Comparison of ENCODE assay signal across 11 mouse cellular contexts in genomic region chr7:34718651-34719050, GRCm38 (mm10).
A peak's percentile ranks its signal among the peaks of the same experiment; 100 is the strongest.
DNase-seq lines count a peak whose midpoint lies in the region; ATAC-seq lines count a peak whose summit lies in the region.
"Had no signal": no experiment of that assay in that cellular context is flagged by ENCODE, and none has a peak within 500 bp of the region (broad histone marks: within the 10 kb centered on the region; RNA-seq: fewer than 3 reads in every experiment).

No protein-coding gene starts in this region.

- H3K4me3 ChIP-seq in heart, embryonic 12.5 days, result no peak overlapping the region
- no peak overlapping the region for H3K4me3 ChIP-seq in forebrain, embryonic 14.5 days (ENCODE audit: low read depth, low read length)
- H3K4me3 ChIP-seq: hindbrain, embryonic 15.5 days had no signal

- H3K4me2 ChIP-seq in heart, embryonic 12.5 days, result no peak overlapping the region
- H3K4me2 ChIP-seq in forebrain, embryonic 14.5 days (ENCODE audit: low read length), result no peak overlapping the region
- H3K4me2 ChIP-seq: hindbrain, embryonic 15.5 days had no signal

- DNase-seq in heart, adult 11 months, result peak; percentile 96
- DNase-seq in 3T3-L1 (ENCODE audit: low read depth, low spot score), result peak; percentile 12
- peak; percentile 51 for DNase-seq in forebrain, embryonic 14.5 days (ENCODE audit: low spot score)
- DNase-seq in heart, postnatal 36 days, result peak; percentile 43 to 45
- DNase-seq in right cerebral cortex, postnatal 36 days (ENCODE audit: low spot score in 2 of 2), result no peak
- DNase-seq in frontal cortex, postnatal 10 days (ENCODE audit: low spot score in 2 of 2), result no peak
- no peak for DNase-seq in cerebellum, postnatal 4 days (ENCODE audit: low spot score in 2 of 2)
- DNase-seq: cerebellum, adult 9-11 months; liver had no signal

- 45% methylated on average over 9 of the region's 9 CpGs for WGBS in heart, embryonic 12.5 days
- WGBS in forebrain, embryonic 14.5 days, result 69% methylated on average over 9 of the region's 9 CpGs

- peaks cover 30% of the 10 kb centered on the region for H3K4me1 ChIP-seq in heart, embryonic 12.5 days (replicated peaks)
- peaks cover 14% of the 10 kb centered on the region for H3K4me1 ChIP-seq in forebrain, embryonic 14.5 days (ENCODE audit: control insufficient read depth, insufficient read depth, low read length)

- H3K9me3 ChIP-seq in heart, embryonic 12.5 days (replicated peaks), result no peaks in the 10 kb centered on the region
- no peaks in the 10 kb centered on the region for H3K9me3 ChIP-seq in forebrain, embryonic 14.5 days (replicated peaks; ENCODE audit: control insufficient read depth, low read length)
- H3K9me3 ChIP-seq: hindbrain, embryonic 15.5 days had no signal

- no peak for ATAC-seq in heart, embryonic 12.5 days (ENCODE audit: insufficient number of reproducible peaks, low FRiP score)
- ATAC-seq in forebrain, embryonic 14.5 days, result no peak

- no peak overlapping the region for H3K9ac ChIP-seq in heart, embryonic 12.5 days
- H3K9ac ChIP-seq in forebrain, embryonic 14.5 days (ENCODE audit: low read length), result no peak overlapping the region
- H3K9ac ChIP-seq: hindbrain, embryonic 15.5 days had no signal

- H3K27me3 ChIP-seq in heart, embryonic 12.5 days (replicated peaks), result peaks cover 18% of the 10 kb centered on the region
- no peaks in the 10 kb centered on the region for H3K27me3 ChIP-seq in forebrain, embryonic 14.5 days (replicated peaks; ENCODE audit: control insufficient read depth, insufficient read depth, low read length)
- H3K27me3 ChIP-seq: hindbrain, embryonic 15.5 days had no signal

- intact Hi-C loops in heart, postnatal 36 days (cut with DNase I), result loop anchor here (1.0 kb wide), 1 partner anchor 42 kb away; no protein-coding TSS in a partner anchor

- H3K27ac ChIP-seq in heart, embryonic 12.5 days (ENCODE audit: poor library complexity, severe bottlenecking), result no peak overlapping the region
- H3K27ac ChIP-seq in forebrain, embryonic 14.5 days (ENCODE audit: low read depth, low read length), result no peak overlapping the region
- H3K27ac ChIP-seq: hindbrain, embryonic 15.5 days had no signal

- no peaks in the 10 kb centered on the region for H3K36me3 ChIP-seq in heart, embryonic 12.5 days
- no peaks in the 10 kb centered on the region for H3K36me3 ChIP-seq in forebrain, embryonic 14.5 days (ENCODE audit: control insufficient read depth, insufficient read depth, low read length)
- H3K36me3 ChIP-seq: hindbrain, embryonic 15.5 days had no signal

Comparison
In these comparisons a context has a peak if more than half of its experiments do, and no peak if none do; other contexts are left out.
1. DNase-seq: peak in heart, adult 11 months (single experiment), 3T3-L1 (single experiment), forebrain, embryonic 14.5 days (single experiment) and heart, postnatal 36 days (2 of 2); none in right cerebral cortex, postnatal 36 days (0 of 2), frontal cortex, postnatal 10 days (0 of 2) and cerebellum, postnatal 4 days (0 of 2).